Mouse (Mus musculus) lung, adult 2 months (tissue): Measurements from ENCODE around the gene Rps29.

ENCODE experiments used
- CTCF ChIP-seq: fragments of 200-500 bp; IDR thresholded peaks from 2 replicates; pipeline ENCODE4 v1.5.1; 2011; ENCODE audit warnings: mild to moderate bottlenecking, low read length, control low read depth; ENCODE audit not compliant: insufficient read depth
- POLR2A ChIP-seq: fragments of 200-500 bp; IDR thresholded peaks from 2 replicates; pipeline ENCODE4 v1.6.1; 2011; ENCODE audit warnings: low read depth, mild to moderate bottlenecking, control low read depth, low read length, borderline replicate concordance; ENCODE audit errors: extremely low read depth

GRCm38 (mm10) chr12:69130486-69130885, 28.5 kb downstream of the Rps29 start:
- TF ChIP-seq CTCF: no peak
- no peak for TF ChIP-seq POLR2A
